Mouse (Mus musculus) testis, adult 2 months (tissue): ENCODE measurements around the gene Mcub. TPM values are rescaled to one million over a fixed set of nuclear protein-coding genes. Genes with fewer than 3 reads are reported as not detected.

Source experiments
- H3K27ac ChIP-seq: fragments of 200-500 bp; 2 replicates; pipeline ENCODE4 v1.5.1; 2012; ENCODE audit warnings: low read depth, low read length; ENCODE audit not compliant: control insufficient read depth, insufficient read depth
- H3K27me3 ChIP-seq: fragments of 200-500 bp; 2 replicates; pipeline ENCODE4 v1.6.1; 2012; ENCODE audit warnings: mild to moderate bottlenecking, low read length, moderate library complexity; ENCODE audit not compliant: control insufficient read depth, insufficient read depth
- H3K36me3 ChIP-seq: fragments of 200-500 bp; 2 replicates; pipeline ENCODE4 v1.6.1; 2012; ENCODE audit warnings: mild to moderate bottlenecking, low read length; ENCODE audit not compliant: control insufficient read depth, insufficient read depth
- H3K4me1 ChIP-seq: fragments of 200-500 bp; 2 replicates; pipeline ENCODE4 v1.6.1; 2012; ENCODE audit warnings: low read length; ENCODE audit not compliant: control insufficient read depth, insufficient read depth
- H3K4me3 ChIP-seq: fragments of 200-500 bp; 2 replicates; pipeline ENCODE4 v1.5.1; 2012; ENCODE audit warnings: low read depth, mild to moderate bottlenecking, low read length, moderate library complexity, mixed read lengths; ENCODE audit not compliant: control insufficient read depth
- CTCF ChIP-seq: fragments of 200-500 bp; IDR thresholded peaks from 2 replicates; pipeline ENCODE4 v1.5.1; 2012; ENCODE audit warnings: low read depth, mild to moderate bottlenecking, inconsistent platforms, low read length, moderate library complexity; ENCODE audit not compliant: control insufficient read depth, insufficient read depth, insufficient replicate concordance
- POLR2A ChIP-seq: fragments of 200-500 bp; IDR thresholded peaks from 2 replicates; pipeline ENCODE4 v1.6.1; 2012; ENCODE audit warnings: low read depth, mild to moderate bottlenecking, inconsistent platforms, low read length, moderate library complexity; ENCODE audit not compliant: control insufficient read depth
- polyA plus RNA-seq: library from polyadenylated mRNA; depleted of rRNA; stranded (reverse); fragments of >200 nt; gene quantifications from 2 replicates; pipeline ENCODE4 v1.2.3, GENCODE M21; 2012

The Mcub gene
- polyA plus RNA-seq, 1 experiment, result 2.5 TPM

DNA sequence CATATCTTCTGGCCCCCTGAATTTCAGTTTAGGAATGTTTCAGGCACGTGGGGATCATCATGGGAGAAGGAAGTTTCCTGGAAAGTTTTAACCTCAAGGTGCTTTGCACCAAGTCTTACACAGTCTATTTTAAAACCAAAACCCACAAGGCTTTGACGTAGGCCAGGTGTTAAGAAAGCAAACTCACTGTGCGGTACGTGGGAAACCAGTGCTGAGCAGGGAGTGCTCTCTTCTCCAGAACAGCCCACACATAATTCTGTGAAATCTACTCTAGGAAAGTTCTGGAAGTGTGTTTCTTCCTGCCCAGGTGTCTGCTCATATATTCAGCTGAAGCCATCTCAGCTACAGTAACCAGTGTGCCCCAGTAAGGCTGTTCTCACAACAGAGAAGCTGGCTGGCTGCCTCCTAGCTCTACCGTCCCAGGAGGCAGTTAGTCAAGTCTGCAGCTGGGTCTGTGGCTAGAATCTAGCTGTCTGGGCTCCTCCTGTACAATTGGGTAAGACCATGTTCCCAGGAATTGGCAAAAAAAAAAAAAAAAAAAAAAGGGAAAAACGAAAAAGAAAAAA is 39.7 kb downstream of the Mcub start:
- Histone ChIP-seq H3K36me3 (no peaks in the 10 kb centered on the region), H3K4me3 (no peak overlapping the region), H3K27me3 (no peaks in the 10 kb centered on the region), H3K4me1 (no peaks in the 10 kb centered on the region), H3K27ac (no peak overlapping the region)
- no peak for TF ChIP-seq CTCF
- TF ChIP-seq POLR2A, result no peak

DNA sequence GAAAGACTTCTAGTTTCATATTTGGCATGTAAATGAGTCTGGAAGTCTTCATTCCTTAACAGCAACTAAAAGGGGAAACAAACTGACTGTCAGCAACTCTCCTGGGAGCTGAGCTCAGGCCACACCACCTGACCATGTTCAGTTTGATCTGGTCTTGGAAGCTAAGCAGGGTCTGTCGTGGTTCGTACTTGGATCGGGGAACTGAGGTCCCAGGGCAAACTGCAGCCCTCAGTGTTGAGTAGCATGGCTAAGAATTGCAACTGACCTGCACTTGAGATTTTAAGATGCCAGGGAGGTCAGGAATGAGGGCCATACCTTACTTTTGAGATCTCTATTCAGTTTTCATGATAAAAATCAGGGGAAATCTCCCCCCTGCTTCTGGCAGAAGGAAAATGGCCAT is 44.1 kb downstream of the Mcub start:
- H3K4me3 ChIP-seq, result no peak overlapping the region
- H3K36me3 ChIP-seq, result no peaks in the 10 kb centered on the region
- no peak overlapping the region for H3K27ac ChIP-seq
- TF ChIP-seq CTCF, result no peak
- TF ChIP-seq POLR2A, result no peak
- H3K4me1 ChIP-seq, result no peaks in the 10 kb centered on the region
- no peaks in the 10 kb centered on the region for H3K27me3 ChIP-seq

DNA sequence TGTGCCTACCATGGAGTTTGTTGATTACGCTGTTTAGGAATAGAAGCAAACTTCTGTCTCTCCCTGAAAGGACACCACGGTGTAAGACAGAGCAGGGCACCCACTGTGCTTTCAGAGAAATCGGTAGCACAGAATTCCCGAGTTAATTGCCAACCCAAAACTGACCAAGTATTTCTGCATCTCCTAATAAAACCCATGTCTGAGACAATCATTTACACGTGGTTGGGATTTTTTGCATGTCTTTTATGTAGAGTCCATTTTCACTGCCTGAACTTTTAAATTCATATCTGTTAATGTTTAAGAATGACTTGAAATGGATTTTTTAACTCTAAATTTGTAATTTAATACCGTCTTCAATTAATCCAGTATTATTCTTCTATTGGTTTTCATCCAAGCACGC is 46.4 kb downstream of the Mcub start:
- Histone ChIP-seq H3K4me1 (no peaks in the 10 kb centered on the region), H3K4me3 (no peak overlapping the region), H3K27ac (no peak overlapping the region), H3K27me3 (no peaks in the 10 kb centered on the region), H3K36me3 (no peaks in the 10 kb centered on the region)
- TF ChIP-seq CTCF (no peak), POLR2A (no peak)

DNA sequence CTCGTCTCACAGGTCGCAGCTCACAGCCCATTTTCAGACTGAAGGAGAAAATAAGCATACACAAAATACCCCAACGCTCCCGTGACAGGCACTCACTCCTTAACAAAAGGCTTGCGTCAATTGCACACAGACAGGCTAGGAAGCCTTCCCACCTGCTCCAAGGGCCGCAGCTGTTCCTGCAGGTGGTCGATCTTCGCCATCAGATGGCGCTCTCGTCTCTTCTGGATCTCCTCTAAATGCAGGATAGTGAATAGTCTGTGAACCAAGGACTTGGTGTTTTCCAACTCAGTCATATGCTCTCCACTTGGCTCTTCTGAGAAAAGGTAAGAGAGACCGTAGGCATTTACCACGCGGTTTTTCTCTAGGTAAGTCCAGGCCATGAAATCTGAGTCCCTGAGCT is 51.6 kb downstream of the Mcub start:
- no peaks in the 10 kb centered on the region for H3K4me1 ChIP-seq
- TF ChIP-seq CTCF (peak; percentile 56; the same call in 1 of the 2 replicates), POLR2A (no peak)
- H3K36me3 ChIP-seq, result no peaks in the 10 kb centered on the region
- H3K27ac ChIP-seq, result no peak overlapping the region
- no peaks in the 10 kb centered on the region for H3K27me3 ChIP-seq
- H3K4me3 ChIP-seq, result no peak overlapping the region

DNA sequence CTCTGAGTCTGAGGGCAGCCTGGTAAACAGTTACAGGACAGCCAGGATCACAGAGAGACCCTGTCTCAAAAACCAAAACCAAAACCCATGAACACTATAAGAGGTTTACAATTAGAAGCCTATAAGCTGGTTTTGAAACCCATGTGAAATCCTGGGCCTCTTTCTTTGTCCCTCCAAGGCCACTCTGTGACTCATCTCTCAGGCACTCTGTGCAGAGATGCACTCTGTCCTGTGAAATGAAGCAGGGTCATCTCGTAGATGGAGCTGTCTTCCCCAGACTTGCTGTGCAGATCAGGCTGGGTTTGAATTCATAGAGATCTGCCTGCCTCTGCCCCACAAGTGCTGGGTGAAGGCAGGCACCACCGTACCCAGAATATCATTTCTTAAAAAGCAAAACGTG is 52.6 kb downstream of the Mcub start:
- TF ChIP-seq POLR2A (no peak), CTCF (no peak)
- Histone ChIP-seq H3K27ac (no peak overlapping the region), H3K27me3 (no peaks in the 10 kb centered on the region), H3K36me3 (no peaks in the 10 kb centered on the region), H3K4me3 (no peak overlapping the region), H3K4me1 (no peaks in the 10 kb centered on the region)

DNA sequence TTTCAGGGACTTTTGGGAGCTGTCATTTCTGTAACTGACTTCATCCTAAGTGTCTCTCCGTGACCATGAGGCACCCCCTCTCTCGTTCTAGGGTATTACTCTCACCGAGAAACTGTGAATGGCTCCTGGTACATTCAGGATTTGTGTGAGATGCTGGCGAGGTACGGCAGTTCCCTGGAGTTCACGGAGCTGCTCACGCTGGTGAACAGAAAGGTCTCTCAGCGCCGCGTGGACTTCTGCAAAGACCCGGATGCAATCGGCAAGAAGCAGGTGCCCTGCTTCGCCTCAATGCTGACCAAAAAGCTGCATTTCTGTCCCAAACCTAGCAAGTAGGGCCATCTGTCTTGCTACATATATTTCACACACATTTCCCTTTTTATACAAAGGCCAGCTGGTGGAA is 56.8 kb downstream of the Mcub start:
- Histone ChIP-seq H3K4me3 (no peak overlapping the region), H3K36me3 (no peaks in the 10 kb centered on the region), H3K27ac (no peak overlapping the region), H3K27me3 (no peaks in the 10 kb centered on the region), H3K4me1 (no peaks in the 10 kb centered on the region)
- TF ChIP-seq CTCF (no peak), POLR2A (no peak)

DNA sequence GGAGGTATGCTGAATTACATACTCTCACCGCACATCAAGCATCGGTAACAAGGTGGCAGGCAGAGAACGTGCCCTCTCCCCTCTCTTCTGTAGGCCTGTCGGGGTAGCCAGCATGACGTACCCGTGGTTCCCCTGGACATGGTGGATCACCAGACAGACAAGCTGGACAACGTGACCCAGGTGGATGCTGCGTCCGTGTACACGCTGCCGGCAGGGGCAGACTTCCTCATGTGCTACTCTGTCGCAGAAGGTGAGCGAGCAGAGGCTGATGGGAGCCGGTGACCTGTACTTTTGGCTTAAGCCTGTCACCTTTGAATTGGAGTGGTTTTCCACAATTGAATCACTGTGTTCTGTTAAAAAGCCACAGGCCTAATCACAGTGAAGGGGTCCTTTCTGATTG is 58.0 kb downstream of the Mcub start:
- no peak overlapping the region for H3K27ac ChIP-seq
- no peak overlapping the region for H3K4me3 ChIP-seq
- TF ChIP-seq POLR2A, result no peak
- no peak for TF ChIP-seq CTCF
- H3K36me3 ChIP-seq, result no peaks in the 10 kb centered on the region
- H3K4me1 ChIP-seq, result no peaks in the 10 kb centered on the region
- no peaks in the 10 kb centered on the region for H3K27me3 ChIP-seq

DNA sequence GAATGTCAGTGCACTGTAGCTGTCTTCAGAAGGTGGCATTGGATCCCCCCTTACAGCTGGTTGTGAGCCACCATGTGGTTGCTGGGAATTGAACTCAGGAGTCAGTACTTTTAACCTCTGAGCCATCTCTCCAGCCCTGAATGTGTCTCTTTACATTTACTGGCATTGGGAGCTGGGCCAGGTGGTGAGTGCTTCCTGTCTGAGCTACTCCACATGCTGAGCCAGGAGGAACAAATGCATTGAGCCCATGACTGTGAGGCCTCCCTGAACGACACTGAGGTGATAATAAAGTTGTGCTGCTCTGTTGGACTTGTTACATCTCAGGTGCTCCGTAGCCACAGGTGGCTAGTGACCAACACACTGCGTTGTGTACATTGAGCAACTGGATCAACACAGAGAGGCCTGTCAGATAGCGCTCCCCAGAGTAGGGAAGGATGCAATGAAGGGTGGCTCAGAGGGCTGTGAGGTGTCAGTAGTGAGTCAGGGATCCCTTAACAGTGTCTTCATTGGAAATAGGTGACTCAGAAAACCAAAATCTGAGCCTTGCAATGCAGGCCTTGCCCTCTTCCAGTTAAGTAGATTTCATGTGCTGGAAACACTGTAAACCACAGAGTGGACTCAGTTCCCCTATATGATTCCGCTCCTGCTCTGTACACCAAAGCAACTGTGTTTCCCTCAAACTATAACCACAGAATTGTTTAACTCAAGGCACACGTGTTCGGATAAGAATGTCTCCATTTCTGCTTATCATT is 65.4 kb downstream of the Mcub start:
- no peak overlapping the region for H3K27ac ChIP-seq

More for the DNA sequence above, 65.4 kb downstream of the Mcub start:
- Histone ChIP-seq H3K27me3 (no peaks in the 10 kb centered on the region), H3K4me3 (no peak overlapping the region), H3K4me1 (peaks cover 10% of the 10 kb centered on the region), H3K36me3 (no peaks in the 10 kb centered on the region)
- no peak for TF ChIP-seq POLR2A
- TF ChIP-seq CTCF, result no peak
